Mouse (Mus musculus): ENCODE measurements around the gene Cdkl5.

Gene Cdkl5

GRCm38 (mm10) chrX:160994543-160995121 is at the start of gene Cdkl5:
Gene Cdkl5, minus strand, starts transcription at chrX:160994704.
- DNase-seq (ENCODE audit: low spot score): peak; percentile 91

DNA sequence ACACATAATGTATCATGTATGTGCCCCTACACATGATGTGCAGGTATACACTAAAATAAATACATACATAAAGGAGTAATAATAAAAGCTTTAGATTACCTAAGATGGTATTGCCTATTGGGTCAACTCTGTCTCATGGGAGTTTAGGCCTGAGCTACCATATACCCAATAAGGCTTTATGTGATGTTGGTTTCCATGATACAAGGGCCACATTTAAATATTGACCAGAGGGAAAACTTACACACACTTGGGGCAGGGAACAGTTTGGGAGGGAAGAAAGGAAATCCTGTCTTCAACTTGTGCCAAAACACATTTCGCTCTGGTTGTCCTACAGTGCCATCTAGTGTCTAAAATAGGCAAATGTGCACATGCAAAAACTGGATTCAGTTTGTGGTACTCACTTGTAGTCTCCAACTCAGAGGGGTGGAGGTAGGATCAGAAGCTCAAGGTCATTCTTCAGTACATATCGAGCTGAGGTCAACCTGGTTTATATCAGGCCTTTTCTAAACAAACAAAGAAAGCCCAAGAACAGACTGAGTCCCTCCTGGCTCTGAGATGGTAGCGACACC is 38.8 kb upstream of the Cdkl5 start:
- peak; percentile 5 for DNase-seq (ENCODE audit: low spot score)

- no peak for DNase-seq (ENCODE audit: low spot score)
These were observed 37.9 kb upstream of the Cdkl5 start for GRCm38 (mm10) chrX:161032423-161032822.

GRCm38 (mm10) chrX:161030233-161030632 is 35.7 kb upstream of the Cdkl5 start:
- no peak for DNase-seq (ENCODE audit: low spot score)

GRCm38 (mm10) chrX:161024475-161024874 is 30.0 kb upstream of the Cdkl5 start:
- no peak for DNase-seq (ENCODE audit: low spot score)

DNA sequence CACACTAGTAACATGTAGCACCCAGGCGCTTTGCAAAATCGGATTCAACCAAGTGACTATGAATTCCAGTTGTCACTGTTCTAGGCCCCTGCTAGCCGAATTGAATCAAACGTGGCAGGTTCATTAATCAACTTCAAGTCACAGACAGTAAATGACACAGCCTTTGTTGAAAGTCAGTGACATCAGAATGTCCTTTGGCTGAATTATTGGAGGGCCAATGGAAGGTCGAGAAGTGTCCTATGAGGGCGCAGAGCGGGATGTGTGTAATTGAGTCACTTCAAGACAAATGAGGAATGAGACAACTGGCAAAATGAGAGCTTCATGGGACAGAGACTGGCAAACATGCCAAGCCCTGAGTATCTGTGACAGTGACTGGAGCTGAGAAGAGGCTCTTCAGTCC is 27.0 kb upstream of the Cdkl5 start:
- DNase-seq (ENCODE audit: low spot score): no peak

- no peak for DNase-seq (ENCODE audit: low spot score)
These were observed 23.7 kb upstream of the Cdkl5 start for GRCm38 (mm10) chrX:161018179-161018578.

GRCm38 (mm10) chrX:161006272-161006671 is 11.8 kb upstream of the Cdkl5 start:
- DNase-seq (ENCODE audit: low spot score): no peak

DNA sequence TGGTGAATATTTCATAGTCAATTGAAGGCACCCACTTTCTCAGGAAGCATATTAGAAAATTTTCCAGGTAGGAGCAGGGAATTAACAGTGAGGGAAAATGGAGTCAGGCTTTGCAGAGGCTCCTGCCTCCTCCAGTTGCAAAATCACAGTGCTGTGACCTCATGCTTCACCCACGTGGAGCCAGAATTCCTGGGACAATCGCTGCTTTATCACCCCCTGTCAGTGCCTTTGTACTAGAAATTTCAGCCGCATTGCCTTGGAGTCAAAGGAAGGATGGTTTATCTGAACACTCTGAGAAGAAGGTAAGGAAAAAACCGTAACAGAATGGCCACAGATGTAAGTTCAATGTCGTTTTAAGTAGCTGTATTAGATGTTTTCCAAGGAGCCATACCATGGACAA is 1.5 kb upstream of the Cdkl5 start:
- no peak for DNase-seq (ENCODE audit: low spot score)

- DNase-seq (ENCODE audit: low spot score): no peak
These were observed 695 bp upstream of the Cdkl5 start for GRCm38 (mm10) chrX:160995131-160995667.

- DNase-seq (ENCODE audit: low spot score): peak; percentile 5
These were observed 560 bp downstream of the Cdkl5 start for GRCm38 (mm10) chrX:160993749-160994539.

DNA sequence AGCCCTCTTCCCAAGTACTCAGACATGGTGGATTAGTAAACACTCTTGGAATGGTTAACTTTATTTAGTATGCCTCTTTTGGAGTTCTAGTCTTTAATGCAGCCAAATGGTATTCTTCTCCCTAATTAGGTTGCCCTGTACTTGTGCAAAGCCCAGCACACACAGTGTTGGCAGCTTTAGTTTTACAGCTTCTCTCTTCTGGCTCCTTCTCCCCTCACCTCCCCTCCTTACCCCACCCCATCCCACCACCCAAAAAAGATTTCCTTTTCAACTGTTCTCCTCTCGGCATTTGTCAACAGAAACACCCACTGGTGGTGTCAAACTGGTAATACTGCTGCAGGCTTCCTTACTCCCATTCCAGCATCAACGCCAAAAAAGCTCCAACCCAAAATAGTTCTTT is 1.8 kb downstream of the Cdkl5 start:
- DNase-seq (ENCODE audit: low spot score): no peak

GRCm38 (mm10) chrX:160990276-160990675 is 4.2 kb downstream of the Cdkl5 start:
- no peak for DNase-seq (ENCODE audit: low spot score)

- no peak for DNase-seq (ENCODE audit: low spot score)
These were observed 16.6 kb downstream of the Cdkl5 start for GRCm38 (mm10) chrX:160977919-160978318.

GRCm38 (mm10) chrX:160971991-160972545 is 22.4 kb downstream of the Cdkl5 start:
- DNase-seq (ENCODE audit: low spot score): no peak

GRCm38 (mm10) chrX:160958593-160959131 is 35.8 kb downstream of the Cdkl5 start:
- DNase-seq (ENCODE audit: low spot score): no peak

DNA sequence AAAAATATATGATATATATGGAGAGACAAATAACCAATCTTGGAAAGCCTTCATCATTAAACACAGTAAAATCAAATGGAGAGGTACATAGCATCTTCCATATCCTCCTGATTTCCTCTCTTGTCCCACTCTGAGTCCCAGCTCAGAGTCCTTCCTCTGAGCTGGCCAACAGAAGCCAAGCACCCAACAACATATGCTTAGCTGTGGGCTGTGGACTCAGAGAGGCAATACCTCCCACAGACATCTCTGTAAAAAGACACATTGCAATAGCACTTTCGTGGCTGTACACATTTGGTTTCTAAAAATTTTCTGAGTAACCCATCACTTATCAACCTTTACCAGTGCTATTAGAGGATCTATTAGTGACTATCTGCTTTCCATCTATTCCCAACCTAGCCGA is 44.9 kb downstream of the Cdkl5 start:
- no peak for DNase-seq (ENCODE audit: low spot score)

GRCm38 (mm10) chrX:160944722-160945121 is 49.8 kb downstream of the Cdkl5 start:
- DNase-seq (ENCODE audit: low spot score): no peak

DNA sequence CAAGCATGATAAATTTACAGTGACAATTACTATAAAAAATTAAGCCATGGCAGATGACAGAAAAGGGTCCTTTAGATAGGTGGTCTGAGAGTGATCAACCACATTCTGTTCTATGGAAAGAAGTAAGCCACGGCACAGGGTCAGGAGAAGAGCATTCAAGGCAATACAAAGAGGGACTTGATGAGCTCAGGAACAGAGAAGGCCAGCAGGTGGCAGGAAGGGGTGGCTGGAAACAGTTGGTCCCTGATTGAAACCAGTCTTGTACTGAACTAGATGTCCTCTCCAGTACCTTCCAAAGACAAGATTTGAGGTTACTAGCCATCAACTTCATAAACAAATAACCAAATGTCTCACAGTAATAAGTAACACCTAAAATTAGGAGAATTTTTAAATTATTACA is 59.0 kb downstream of the Cdkl5 start:
- DNase-seq (ENCODE audit: low spot score): no peak

DNA sequence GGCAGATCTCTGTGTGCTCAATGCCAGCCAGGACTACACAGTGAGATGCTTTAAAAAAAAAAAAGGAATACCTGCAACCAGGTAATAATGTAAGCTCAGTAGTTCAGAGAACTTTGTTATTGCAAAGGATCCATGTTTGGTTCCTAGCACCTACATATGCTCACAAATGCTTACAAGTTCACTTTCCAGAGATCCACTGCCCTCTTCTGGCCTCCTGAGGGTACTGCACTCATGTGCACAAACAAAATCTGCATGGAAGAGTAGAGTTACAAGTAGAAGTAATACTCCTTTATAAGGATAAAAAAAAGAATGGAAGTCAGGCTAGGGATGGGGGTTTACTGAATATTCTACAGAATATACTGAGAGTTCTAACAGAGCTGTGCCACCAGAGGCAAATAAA is 63.8 kb downstream of the Cdkl5 start:
- no peak for DNase-seq (ENCODE audit: low spot score)

DNA sequence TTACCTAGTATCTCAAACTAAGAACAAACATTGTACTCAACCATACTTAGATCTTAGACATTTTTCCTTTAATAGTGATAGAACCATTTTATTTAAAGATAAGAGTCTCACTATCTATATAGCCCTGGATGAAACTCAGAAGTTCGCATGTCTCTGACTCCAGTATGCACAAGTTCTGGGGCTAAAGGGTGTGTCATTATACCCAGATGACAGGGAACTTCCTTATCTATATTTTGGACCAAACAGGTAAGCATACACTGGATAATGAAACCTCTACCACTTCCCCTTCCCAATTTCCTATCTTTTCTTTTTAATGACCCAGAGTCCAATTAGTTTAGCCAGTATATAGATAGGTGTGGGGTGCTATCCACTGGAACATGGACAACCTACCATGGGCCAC is 65.6 kb downstream of the Cdkl5 start:
- no peak for DNase-seq (ENCODE audit: low spot score)

DNA sequence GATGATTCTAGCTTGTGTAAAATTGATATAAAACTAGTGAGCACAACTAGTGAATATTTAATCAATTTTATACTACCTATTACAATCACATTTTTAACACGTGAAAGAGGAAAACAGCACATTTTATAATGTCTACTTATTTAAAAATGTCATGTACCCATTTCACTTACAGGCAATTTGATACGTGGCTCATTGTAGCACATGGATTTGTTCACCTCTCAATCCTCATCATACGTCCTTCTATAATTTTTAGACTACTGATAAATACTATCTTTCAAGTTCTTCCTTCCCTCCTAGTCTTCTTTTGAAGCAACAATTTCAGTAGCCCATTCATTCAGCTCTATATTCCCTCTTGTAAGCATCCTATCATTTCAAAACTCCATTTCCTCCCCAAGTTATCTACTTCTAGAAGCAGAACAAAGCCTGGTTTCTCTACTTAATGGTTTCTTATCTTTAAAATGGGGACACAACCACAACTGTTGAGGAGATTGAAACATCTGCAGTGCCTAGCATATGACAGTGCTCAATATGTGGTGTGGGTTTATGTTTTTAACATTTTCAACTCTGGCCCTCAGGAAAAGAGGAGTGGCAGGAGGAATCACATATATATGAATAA is 75.4 kb downstream of the Cdkl5 start:
- no peak for DNase-seq (ENCODE audit: low spot score)
